Mouse (Mus musculus): Measurements from ENCODE around the gene Thada.
"Not testable (repeated sequence)": the region's sequence is repeated elsewhere in the genome, so short reads cannot be mapped to it uniquely, and the experiment has no call there.

Gene Thada

DNA sequence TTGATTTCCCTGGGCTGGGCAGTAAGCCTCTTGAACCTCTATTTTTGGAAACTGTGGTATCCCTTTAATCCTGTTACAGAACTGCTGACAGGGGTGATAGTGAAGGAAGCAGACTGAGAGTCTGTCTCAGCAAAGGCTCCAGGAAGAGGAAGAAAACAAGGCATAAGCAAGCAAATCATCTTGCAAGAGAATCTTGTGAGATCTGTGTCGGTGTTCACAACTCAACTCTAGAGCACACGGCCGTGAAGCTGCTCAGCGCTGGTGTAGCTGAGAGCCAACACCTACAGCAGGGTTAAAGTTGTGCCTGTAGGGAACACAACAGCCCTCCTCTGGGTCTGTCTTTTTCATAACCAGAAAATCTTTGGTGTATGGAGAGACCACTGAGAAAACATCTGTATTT is 172.8 kb downstream of the Thada start:
- peak in 1 of 2 experiments; percentile 38 for DNase-seq (ENCODE audit: low spot score in 2 of 2)

DNA sequence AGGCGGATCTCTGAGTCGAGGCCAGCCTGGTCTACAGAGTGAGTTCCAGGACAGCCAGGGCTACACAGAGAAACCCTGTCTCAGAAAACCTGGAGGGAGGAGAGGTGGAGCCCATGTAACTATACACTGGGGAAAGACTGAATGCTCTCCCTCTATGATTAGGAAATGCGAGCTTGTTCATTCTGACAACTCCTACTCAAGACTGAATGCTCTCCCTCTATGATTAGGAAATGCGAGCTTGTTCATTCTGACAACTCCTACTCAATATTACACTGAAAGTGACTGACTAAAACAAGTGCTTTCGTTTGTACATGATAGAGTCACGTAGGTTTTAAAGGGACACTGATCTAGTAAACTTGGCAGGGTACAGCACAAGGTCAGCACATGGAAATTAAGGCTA is 174.8 kb downstream of the Thada start:
- not testable (repeated sequence) for DNase-seq (ENCODE audit: low spot score in 2 of 2)

DNA sequence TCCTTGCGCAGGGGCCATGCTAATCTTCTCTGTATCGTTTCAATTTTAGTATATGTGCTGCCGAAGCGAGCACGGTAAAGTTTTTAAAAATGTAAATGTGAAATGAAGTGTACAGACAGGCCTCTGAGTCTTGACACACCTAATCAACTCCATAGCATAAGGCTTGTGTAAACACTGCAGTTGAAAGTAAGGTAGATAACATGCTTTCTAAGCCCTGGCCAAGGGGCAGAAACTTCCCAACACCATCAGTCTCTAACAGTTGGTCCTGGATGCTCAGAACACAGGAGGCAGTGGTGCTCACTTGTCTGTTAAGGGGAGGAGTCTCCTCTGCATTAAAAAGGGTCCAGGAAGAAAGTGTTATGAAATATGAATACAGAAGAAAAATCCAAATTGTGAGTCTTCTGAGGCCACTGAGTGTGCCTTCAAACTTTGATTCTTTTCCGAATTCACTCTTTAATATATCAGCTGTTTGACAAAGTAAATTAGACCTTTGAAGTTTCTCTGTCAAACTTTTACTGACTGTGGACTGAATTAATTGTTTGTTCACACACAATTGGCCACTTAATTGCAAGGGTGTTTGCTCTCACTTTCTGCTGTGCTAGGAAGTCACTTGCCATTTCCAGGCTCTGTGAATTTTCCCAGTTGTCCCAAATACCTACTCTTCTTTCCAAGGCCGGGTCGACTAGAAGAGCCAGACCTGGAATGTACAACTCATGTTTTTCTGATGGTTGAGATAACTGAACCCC is 178.2 kb downstream of the Thada start:
- DNase-seq (ENCODE audit: low spot score in 2 of 2): no peak

DNA sequence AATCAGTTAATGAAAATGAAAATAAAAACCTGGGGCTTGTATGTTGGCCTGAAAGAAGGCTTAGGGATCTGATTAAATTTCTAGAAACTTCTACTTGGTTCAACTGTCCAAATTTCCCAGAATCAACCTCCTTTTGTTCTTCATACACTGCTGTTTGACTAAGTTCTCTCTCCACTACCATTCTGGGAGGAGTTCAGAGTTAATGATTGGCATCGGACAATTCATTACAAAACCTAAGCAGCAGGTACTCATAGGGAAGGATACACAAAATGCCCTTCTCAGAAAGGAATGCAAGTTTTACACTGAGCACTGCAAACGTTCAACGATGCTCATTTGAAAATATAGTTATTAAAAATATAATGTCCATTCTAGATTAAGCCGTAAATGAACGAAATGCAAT is 179.5 kb downstream of the Thada start:
- DNase-seq (ENCODE audit: low spot score in 2 of 2): no peak

DNA sequence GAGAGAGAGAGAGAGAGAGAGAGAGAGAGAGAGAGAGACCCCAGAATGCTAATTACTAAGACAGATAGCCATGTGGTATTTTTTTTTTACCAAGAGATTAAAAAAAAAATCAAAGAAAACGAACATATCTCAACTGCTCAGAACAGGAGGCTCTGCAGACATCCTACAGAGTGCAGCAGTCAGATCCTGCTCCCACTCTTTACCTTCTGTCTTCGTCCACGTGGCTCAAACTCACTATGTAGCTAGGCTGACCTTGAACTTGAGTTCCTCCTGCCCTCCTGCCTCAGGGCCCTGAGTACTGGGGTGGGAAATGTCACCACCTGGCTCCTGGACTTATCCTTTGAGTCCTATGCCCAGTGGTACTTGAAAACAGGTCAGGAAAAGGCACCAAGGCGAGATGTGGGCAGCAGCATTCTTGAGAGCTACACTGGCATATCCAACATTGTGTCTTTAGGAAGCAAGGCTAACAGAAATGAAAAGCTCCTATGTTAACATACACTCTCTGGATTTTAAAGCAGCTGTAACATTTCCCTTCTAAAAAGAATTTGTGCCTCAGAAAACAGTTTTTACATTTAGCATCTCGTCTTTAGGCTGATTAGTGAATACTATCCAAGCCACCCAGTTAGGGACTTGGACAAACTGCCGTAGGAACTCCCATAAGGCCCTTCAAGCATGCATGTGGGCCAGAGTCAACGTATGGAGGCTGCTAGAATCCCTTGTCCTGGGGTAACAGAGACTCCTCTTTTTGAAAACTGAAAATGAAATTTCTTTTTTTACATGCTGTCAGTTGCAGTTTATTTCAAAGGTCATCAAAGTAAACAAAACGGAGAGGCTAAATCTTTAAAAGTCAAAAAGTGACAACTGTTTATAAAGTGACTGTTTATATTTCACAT is 183.4 kb downstream of the Thada start:
- DNase-seq (ENCODE audit: low spot score in 2 of 2): no peak

DNA sequence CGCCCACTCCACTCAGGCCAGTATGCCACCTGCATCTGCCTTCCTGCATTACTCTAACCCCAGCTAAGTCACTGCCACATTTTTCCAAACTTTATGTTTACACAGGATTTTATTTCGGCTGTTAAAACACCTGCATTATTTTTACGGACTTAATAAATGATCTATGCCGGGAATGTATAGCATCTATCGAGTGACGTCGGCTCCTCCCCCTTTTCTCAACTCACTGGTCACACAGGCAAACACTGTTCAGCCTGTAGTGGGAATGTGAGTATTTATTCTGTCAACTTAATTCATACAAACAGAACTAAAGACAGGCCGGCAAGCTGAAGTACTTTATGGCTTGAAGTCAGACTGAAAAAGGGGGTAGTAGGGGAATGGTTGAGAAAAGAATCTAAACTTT is 187.0 kb downstream of the Thada start:
- no peak for DNase-seq (ENCODE audit: low spot score in 2 of 2)

DNA sequence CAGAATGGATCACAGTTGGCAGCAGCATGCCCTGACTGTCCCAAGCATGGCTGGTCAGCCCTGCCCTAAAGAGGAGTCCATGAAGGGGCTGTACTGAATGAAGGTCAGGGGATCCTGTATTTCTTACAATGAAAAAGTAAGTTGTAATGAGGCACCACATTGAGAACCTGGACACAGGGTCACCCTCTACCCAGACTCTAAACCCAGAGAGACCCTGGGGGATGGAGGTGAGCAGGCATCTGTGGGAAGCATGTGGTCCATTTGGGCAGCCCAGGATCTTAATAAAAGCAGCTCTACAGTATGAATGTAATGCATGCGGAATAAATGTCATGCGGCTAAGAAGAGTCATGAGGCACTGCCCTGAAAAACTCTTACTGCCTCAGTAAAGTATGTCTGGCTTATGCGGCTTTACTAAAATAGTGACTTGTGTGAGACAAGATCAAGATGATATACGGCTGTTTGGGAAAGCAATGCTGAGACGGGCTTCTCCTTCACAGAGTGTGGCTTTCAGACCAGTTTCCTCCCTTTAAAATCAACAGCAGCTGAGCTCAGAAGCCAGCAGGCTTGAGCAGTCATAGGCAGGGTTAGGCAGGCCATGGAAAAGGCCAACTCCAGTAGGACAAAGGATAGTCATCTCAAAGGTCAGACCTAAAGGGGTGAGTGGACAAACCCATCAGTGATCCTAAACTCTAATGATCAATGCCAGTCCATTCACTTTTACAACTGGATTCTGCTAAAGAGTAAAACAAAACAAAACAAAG is 187.6 kb downstream of the Thada start:
- DNase-seq (ENCODE audit: low spot score in 2 of 2): no peak

DNA sequence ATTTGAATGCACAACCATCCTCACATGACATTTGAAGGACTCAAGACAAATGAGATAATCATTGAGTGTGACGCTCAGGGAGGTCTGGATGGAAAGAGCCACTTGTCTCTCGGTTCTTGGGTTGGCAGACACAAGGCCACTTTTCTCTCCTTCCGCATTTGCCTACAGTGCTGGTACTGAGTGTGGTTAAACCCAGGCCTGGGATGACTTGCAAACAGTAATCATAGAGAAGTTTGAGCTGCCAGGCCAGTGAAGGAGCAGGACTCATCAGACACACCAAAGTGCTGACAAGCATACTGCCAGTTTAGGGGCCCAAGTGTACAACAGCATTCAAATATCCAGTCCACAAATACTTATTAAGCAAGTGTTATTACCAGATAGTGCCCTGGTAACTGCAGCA is 191.0 kb downstream of the Thada start:
- no peak for DNase-seq (ENCODE audit: low spot score in 2 of 2)

DNA sequence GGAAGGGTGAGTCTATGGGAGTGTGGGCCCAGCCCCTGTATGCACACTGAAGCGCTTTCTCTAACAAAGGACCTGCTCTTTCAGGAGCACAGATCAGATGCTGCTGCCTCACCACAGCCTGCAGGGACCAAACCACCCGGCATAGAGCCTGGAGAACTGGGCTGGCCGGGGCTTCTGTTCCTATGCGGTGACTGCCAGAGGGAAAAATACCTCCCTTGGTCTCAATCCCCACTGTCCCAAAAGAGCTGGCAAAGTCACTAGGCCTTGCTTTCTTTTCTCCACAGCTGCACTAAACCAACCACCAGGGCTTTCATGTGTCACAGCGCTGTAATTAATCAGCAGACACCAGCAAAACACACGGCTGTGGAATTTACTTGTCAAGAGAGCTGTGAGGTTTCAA is 191.8 kb downstream of the Thada start:
- no peak for DNase-seq (ENCODE audit: low spot score in 2 of 2)

DNA sequence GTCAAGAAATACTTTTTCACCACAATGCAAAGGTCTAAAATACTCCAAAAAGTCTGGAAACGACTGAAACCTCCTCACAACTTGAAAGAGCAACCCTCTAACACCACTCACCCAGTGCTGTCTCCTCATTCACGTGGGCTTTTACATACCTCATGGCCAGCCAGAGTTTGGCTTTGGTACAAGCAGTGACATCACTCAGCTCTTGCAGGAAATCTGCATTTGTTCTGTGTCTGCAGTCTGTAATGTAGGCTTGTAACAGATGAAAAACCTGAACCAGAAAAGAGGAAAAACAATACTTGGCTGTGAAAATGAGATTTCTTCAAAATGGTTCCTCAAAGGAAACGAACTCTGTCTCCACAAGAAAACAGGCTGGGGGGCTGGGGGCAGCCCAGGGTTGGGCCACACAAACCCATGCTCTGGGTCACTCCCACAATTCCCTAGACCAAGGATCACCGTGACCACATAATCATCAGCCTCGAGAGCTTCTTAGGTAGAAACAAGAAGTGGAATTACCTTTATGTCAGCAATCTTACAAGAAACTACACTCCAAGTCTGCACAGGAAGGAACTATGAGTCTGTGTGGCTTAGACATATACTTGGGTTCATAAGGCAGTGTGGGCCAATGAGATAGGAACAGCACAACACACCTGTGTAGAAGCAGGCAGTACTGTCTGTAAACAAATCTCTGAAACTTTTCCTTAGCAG is 193.3 kb downstream of the Thada start:
- peak in 1 of 2 experiments; percentile 42 for DNase-seq (ENCODE audit: low spot score in 2 of 2)

DNA sequence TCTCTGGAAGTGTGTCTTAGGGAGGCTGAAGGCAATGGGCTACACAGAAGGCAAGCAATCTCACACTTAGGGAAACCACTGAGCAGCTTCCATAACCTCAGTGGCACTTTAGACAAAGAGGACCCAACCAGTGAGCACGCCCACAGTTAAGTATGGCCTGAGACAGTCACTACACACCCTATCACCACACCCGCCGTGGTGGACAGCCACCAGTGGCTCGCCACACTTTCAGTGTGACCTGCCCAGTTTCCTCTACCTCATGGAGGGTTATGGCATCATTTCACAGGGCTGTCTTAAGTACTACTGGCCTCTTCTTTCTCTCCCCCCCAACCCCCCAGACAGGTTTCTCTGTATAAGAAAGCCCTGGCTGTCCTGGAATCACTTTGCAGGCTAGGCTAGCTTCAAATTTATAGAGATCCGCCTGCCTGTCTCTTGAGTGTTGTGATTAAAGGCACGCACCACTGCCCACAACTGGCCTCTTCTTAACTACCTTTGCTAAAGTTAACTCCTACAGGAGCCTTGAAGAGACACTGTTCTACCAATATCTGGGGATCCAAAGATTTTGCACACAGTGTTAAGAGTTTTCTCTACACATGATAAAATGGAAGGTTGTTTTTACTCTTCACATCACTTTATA is 194.3 kb downstream of the Thada start:
- DNase-seq (ENCODE audit: low spot score in 2 of 2): no peak

DNA sequence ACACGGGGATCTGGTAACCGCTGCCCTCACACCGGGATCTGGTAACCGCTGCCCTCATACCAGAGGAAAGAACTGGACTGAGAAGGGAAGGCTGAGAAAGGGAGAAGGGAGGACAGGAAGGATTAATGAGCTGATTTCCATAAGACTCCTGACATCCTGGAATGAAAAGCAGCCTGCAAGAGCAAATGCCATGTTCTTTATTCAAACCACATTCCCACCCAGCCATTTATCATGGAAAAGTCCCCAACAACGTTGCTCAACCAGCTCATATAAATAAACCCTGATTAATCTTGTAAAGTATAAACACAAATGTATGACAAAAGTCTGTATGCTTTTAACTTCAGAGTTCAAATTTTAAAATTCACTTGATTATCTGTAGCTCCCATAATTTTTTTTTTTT is 196.3 kb downstream of the Thada start:
- DNase-seq (ENCODE audit: low spot score in 2 of 2): no peak

DNA sequence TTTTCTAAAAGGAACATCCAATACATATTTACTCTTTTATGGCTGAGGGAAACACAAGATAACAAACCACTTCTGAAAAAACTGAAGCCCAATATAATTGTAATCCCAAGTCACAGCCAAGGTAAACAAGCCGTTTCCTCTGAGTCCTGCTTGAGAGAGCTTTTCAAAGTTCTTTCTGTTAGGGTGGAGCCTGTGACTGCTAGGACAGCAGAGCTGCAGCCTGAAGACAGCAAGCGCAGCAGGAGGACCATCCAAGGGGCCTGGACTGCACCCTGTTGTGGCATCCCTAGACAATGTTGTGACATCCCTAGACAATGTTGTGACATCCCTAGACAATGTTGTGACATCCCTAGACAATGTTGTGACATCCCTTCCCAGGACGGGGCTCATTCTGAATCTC is 197.6 kb downstream of the Thada start:
- DNase-seq (ENCODE audit: low spot score in 2 of 2): peak; percentile 75 to 84

DNA sequence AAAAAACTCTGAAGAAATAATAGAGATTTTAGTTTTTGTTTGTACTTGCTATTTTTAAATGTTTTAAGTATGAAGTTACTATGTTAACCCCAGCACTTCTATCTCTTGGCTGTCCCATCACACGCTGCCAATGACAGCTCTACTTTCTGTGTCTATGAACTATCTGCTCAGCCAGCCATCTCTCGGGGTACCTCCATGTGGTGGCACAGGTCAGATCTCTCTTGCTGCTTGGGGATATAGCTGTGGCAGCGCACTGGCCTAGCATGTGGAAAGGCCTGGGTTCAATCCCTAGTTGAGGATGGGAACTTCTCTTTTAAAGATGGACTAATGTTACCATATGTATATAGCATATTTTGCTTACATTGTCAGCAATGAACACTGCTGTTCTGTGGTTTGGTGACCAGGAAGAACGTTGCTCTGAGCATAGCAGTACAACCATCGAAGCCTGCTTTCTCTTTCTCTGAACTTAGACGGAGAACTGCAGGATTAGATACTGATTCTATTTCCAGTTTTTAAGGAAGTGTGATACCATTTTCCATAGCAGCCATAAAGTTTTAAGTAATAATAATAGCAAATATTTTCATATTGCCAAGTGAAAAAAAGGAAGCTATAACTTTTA is 198.4 kb downstream of the Thada start:
- no peak for DNase-seq (ENCODE audit: low spot score in 2 of 2)

DNA sequence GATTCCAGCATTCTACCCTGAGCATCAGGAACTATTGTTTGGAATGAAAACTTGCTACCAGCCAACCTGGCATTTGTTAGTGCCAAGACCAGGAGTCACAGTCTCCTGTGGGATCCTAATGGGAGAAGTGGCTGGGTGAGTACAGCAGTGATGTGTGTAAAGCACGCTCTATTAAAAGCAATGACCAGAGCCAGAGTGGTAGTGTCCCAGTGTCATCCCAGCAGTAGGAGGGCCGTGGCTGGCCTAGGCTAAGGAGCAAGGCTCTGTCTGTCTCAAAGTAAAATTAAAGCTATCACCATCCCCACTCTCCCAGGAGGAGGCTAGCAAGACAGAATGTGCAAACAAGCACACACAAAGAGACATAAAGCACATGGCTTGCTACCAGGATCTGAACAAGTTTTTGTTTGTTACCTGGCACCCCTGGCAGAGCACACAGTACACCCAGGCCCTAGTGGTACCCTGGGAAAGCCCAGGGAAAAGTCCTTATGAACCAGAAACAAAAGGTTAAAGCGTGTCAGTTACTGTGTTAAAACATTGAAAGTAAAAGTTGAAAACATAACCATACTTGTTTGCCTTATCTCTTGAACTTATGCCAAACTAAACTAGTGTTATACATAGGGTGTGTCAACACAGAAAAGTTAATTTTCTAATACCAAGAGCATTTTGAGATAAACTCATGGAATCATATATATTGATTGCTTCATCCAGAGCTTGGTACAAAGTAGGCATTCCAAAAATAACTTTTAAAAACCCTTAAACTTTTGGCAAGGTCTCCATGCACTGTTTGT is 199.7 kb downstream of the Thada start:
- DNase-seq (ENCODE audit: low spot score in 2 of 2): no peak

DNA sequence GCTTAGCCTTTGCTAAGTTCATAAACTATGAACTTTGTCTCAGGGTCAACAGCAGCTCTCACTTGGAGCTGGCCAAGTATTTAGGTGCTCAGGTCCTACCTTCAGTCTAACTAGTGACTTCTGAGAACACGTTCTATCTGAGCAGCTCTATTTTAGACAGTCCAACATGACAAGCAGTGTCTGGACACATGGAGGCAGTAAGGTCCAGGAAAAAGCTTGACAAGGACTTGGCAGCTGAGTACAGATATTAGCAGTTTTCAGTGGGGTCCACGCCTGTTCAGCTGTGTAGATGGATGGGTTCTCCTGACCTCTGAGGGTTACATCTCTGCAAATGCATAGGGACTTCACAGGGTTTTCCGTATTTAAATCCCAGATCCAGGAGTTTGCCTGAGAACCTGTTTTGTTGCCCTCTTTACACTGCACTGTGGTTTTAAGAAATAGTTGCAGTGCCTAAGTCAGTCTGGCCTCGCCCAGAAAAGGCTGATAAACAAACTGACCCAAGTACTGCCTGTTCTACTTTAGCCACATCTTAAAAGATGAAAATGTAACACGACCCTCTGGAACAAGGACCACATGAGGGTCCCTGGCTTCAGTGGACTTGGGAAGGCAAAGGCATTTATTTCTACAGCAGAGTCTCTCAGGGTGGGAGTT is 200.4 kb downstream of the Thada start:
- peak in 1 of 2 experiments; percentile 39 for DNase-seq (ENCODE audit: low spot score in 2 of 2)

DNA sequence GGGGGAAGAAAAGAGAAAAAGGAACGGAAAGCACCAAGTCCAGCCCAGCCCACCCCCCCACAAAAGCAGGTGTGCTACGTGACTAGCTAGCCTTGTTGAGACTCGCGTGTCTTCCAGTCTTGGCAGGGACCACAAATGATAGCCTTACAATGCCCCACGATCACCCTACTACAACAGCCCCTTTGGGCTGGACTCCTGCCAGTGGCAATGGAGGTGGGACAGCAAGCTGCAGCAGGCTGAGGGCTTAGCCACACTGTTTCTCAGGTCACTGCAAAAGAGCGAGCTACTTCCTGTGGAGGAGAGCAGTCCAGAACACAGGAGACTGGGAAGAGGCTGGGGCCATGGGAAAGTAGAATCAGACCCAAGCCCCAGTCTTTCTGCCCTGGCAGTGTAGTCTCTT is 201.7 kb downstream of the Thada start:
- no peak for DNase-seq (ENCODE audit: low spot score in 2 of 2)

DNA sequence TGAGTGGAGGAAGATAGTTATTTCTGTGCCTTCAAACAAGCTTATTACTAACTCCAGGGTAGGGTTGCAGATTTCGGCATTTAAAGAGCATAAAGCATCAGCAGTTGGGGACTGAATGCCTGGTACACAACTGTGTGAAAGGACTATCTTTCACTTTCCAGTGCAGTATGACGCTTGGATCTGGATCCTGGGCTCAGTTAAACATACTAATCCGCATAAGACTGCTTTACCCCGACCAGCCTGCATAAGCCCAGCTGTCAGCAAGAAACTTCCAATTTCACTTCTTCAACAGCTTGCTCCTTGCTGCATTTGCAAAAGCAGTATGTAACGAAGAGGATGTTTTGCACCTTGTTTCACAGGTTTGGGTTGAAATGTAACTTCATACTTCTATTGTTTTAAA is 202.4 kb downstream of the Thada start:
- DNase-seq (ENCODE audit: low spot score in 2 of 2): no peak

DNA sequence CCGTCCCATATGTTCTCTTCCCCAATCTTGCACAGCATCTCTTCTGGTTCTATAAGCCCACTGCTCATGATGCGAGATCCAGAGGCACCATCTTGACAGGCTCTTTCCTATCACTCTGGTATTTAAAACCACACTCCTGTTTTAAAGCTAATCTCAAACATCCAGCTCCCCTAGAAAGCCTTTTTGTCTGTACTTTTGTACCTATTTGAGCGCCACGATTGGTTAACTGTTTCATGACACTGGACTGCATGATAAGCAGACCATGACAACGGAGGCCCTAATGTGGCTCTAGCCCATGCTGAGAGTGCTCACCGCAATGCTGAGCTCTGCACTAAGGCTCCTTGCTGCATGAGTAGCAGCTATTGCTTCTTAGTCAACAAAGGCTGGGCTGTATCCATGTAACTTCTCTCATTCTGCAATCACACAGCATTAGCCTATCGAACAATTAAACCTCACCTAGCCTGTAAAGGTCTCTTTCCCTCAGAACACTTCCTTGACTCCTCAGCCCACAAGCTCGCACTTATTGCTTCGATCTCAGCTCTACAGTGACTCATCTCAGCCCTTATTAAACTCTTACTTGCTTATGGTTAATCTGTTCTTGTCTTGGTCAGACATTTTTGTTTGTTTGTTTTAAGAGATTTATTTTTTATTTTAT is 203.6 kb downstream of the Thada start:
- no peak for DNase-seq (ENCODE audit: low spot score in 2 of 2)

Measured in heart, adult 9 months (tissue).